Mouse (Mus musculus) testis, adult 2 months (tissue): ENCODE results near the gene Insyn1. TPM values are rescaled to one million over a fixed set of nuclear protein-coding genes. Genes with fewer than 3 reads are reported as not detected.

Source experiments
- H3K27ac ChIP-seq: fragments of 200-500 bp; 2 replicates; pipeline ENCODE4 v1.5.1; 2012; ENCODE audit warnings: low read depth, low read length; ENCODE audit not compliant: control insufficient read depth, insufficient read depth
- H3K27me3 ChIP-seq: fragments of 200-500 bp; 2 replicates; pipeline ENCODE4 v1.6.1; 2012; ENCODE audit warnings: mild to moderate bottlenecking, low read length, moderate library complexity; ENCODE audit not compliant: control insufficient read depth, insufficient read depth
- H3K36me3 ChIP-seq: fragments of 200-500 bp; 2 replicates; pipeline ENCODE4 v1.6.1; 2012; ENCODE audit warnings: mild to moderate bottlenecking, low read length; ENCODE audit not compliant: control insufficient read depth, insufficient read depth
- H3K4me1 ChIP-seq: fragments of 200-500 bp; 2 replicates; pipeline ENCODE4 v1.6.1; 2012; ENCODE audit warnings: low read length; ENCODE audit not compliant: control insufficient read depth, insufficient read depth
- H3K4me3 ChIP-seq: fragments of 200-500 bp; 2 replicates; pipeline ENCODE4 v1.5.1; 2012; ENCODE audit warnings: low read depth, mild to moderate bottlenecking, low read length, moderate library complexity, mixed read lengths; ENCODE audit not compliant: control insufficient read depth
- CTCF ChIP-seq: fragments of 200-500 bp; IDR thresholded peaks from 2 replicates; pipeline ENCODE4 v1.5.1; 2012; ENCODE audit warnings: low read depth, mild to moderate bottlenecking, inconsistent platforms, low read length, moderate library complexity; ENCODE audit not compliant: control insufficient read depth, insufficient read depth, insufficient replicate concordance
- POLR2A ChIP-seq: fragments of 200-500 bp; IDR thresholded peaks from 2 replicates; pipeline ENCODE4 v1.6.1; 2012; ENCODE audit warnings: low read depth, mild to moderate bottlenecking, inconsistent platforms, low read length, moderate library complexity; ENCODE audit not compliant: control insufficient read depth
- polyA plus RNA-seq: library from polyadenylated mRNA; depleted of rRNA; stranded (reverse); fragments of >200 nt; gene quantifications from 2 replicates; pipeline ENCODE4 v1.2.3, GENCODE M21; 2012

Gene Insyn1
- polyA plus RNA-seq, 1 experiment, result 1.4 TPM

GRCm38 (mm10) chr9:58521883-58522423 is 33.5 kb downstream of the Insyn1 start:
- no peak for TF ChIP-seq POLR2A
- no peak for TF ChIP-seq CTCF
- no peaks in the 10 kb centered on the region for H3K4me1 ChIP-seq
- no peak overlapping the region for H3K4me3 ChIP-seq
- H3K27ac ChIP-seq, result no peak overlapping the region
- no peaks in the 10 kb centered on the region for H3K27me3 ChIP-seq
- no peaks in the 10 kb centered on the region for H3K36me3 ChIP-seq

DNA sequence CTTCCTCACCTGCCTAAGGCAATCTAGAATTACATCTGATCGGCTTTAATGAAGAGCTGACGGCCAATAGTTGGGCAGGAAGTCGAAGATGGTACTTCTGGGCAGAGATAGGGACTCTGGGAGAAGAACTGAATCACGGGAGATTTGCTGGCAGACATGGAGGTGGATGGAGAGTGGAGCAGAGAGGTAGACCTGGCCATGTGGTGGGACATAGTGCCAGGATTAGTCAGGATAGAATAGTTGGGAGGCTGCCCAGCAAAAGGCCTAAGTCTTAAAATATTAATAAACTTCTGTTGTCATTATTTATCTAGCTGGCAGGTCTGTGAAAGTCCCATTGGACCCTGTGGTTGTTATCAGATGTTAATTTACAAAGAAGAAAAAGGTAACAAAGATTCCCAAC is 36.7 kb downstream of the Insyn1 start:
- Histone ChIP-seq H3K36me3 (no peaks in the 10 kb centered on the region), H3K27me3 (no peaks in the 10 kb centered on the region), H3K27ac (no peak overlapping the region), H3K4me1 (no peaks in the 10 kb centered on the region), H3K4me3 (no peak overlapping the region)
- TF ChIP-seq POLR2A (no peak), CTCF (no peak)

- Histone ChIP-seq H3K4me1 (no peaks in the 10 kb centered on the region), H3K27ac (no peak overlapping the region), H3K4me3 (no peak overlapping the region), H3K27me3 (no peaks in the 10 kb centered on the region), H3K36me3 (no peaks in the 10 kb centered on the region)
- TF ChIP-seq CTCF (no peak), POLR2A (no peak)
Measured at GRCm38 (mm10) chr9:58527841-58528240, 39.4 kb downstream of the Insyn1 start.

GRCm38 (mm10) chr9:58530407-58530806 is 42.0 kb downstream of the Insyn1 start:
- no peaks in the 10 kb centered on the region for H3K27me3 ChIP-seq
- no peak overlapping the region for H3K4me3 ChIP-seq
- TF ChIP-seq POLR2A (no peak), CTCF (no peak)
- H3K27ac ChIP-seq, result no peak overlapping the region
- H3K4me1 ChIP-seq, result no peaks in the 10 kb centered on the region
- H3K36me3 ChIP-seq, result no peaks in the 10 kb centered on the region

DNA sequence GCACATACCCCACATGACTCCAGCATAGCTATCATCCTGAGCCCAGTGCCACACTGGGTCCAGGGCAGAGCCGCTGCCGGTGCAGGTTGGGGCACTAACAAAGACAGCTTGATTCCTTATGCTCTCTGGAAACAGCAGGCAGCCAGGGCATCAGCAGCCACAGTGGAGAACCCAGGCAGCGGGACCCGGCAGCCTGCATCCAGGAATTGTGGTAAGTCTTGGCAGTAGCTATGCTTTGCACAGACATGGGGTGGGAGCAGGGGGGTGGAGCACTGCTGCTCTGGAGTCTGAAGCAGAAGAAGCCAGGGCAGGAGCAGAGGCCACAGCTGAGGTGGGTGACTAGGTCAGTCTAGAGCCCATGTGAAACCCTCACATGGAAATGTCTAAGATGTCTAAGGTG is 43.8 kb downstream of the Insyn1 start:
- TF ChIP-seq CTCF (no peak), POLR2A (no peak)
- H3K4me1 ChIP-seq, result no peaks in the 10 kb centered on the region
- no peak overlapping the region for H3K27ac ChIP-seq
- no peak overlapping the region for H3K4me3 ChIP-seq
- H3K27me3 ChIP-seq, result no peaks in the 10 kb centered on the region
- H3K36me3 ChIP-seq, result no peaks in the 10 kb centered on the region

DNA sequence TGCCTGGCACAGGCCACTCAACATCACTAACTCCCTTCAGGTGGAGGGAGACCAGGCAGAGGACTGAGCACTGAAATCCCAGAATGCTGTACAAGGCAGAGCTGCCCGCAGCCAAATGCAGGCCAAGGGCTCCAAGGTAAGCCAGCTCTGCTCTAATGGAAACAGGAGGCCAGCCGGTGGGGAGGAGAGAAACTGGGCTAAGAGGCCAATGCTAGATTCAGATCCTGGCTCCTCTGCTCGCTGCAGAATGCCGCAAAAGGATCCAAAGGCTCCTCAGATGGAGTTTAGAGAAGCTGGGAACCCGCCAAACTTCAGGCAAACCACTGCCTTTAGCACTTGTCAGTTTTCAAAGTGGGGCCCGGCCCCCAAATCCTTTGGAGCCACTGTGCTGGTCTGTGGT is 44.9 kb downstream of the Insyn1 start:
- Histone ChIP-seq H3K36me3 (no peaks in the 10 kb centered on the region), H3K4me3 (no peak overlapping the region), H3K27ac (no peak overlapping the region), H3K27me3 (no peaks in the 10 kb centered on the region), H3K4me1 (no peaks in the 10 kb centered on the region)
- TF ChIP-seq POLR2A, result no peak
- no peak for TF ChIP-seq CTCF

DNA sequence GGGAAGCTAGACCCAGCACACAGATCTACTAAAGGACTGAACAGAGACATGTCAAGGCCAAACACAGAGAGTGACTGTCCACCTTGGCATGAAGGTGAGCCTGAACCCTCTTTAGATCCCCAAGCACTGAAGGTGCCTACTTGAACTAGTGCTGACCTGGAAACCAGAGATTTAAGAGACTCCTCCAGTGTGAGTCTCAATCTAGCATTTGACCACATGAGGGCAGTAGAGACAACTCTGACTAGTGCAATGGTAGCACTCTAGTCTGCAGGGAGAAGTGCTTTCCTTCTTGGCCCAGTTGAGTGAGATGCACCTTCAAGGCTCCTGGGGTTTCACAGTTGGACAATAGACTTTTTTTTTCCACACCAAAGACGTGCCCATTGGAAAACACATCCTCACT is 46.4 kb downstream of the Insyn1 start:
- H3K27me3 ChIP-seq, result no peaks in the 10 kb centered on the region
- no peaks in the 10 kb centered on the region for H3K4me1 ChIP-seq
- no peak overlapping the region for H3K27ac ChIP-seq
- H3K4me3 ChIP-seq, result no peak overlapping the region
- peak; percentile 28; the same call in 1 of the 2 replicates for TF ChIP-seq CTCF
- TF ChIP-seq POLR2A, result no peak
- no peaks in the 10 kb centered on the region for H3K36me3 ChIP-seq

- H3K36me3 ChIP-seq, result no peaks in the 10 kb centered on the region
Measured at GRCm38 (mm10) chr9:58535447-58536134, 47.2 kb downstream of the Insyn1 start.

More at GRCm38 (mm10) chr9:58535447-58536134, 47.2 kb downstream of the Insyn1 start:
- Histone ChIP-seq H3K27me3 (no peaks in the 10 kb centered on the region), H3K27ac (no peak overlapping the region), H3K4me3 (no peak overlapping the region), H3K4me1 (no peaks in the 10 kb centered on the region)
- TF ChIP-seq POLR2A, result no peak
- TF ChIP-seq CTCF, result peak; percentile 62; the same call in 1 of the 2 replicates
